Mouse (Mus musculus) limb, embryonic 14.5 days (tissue): ENCODE data around the gene Snap25. TPM values are rescaled to one million over a fixed set of nuclear protein-coding genes. Genes with fewer than 3 reads are reported as not detected.

Experiments used
- ATAC-seq: fragments of 200-750 bp; cut with Nextera tagmentation; 2 replicates; pipeline ENCODE4 v1.8.0; 2017; ENCODE audit warnings: low read depth, moderate number of reproducible peaks, moderate TSS enrichment; ENCODE audit not compliant: low FRiP score
- DNase-seq: peaks from one replicate; pipeline ENCODE4 v3.0.0-alpha.2; 2015; ENCODE audit warnings: low spot score
- H3K27ac ChIP-seq: fragments of 300-500 bp; sonication (generic); replicated peaks from 2 replicates; pipeline ENCODE4 v1.5.1; 2014; ENCODE audit warnings: low read depth, mild to moderate bottlenecking, low read length, moderate library complexity, mixed read lengths
- H3K27me3 ChIP-seq: fragments of 300-500 bp; sonication (generic); 2 replicates; pipeline ENCODE4 v1.6.1; 2014; ENCODE audit warnings: low read length, mixed read lengths; ENCODE audit not compliant: control insufficient read depth, insufficient read depth
- H3K36me3 ChIP-seq: fragments of 300-500 bp; sonication (generic); 2 replicates; pipeline ENCODE4 v1.6.1; 2014; ENCODE audit warnings: mild to moderate bottlenecking, low read length, moderate library complexity, mixed read lengths; ENCODE audit not compliant: control insufficient read depth, insufficient read depth
- H3K4me1 ChIP-seq: fragments of 300-500 bp; sonication (generic); 2 replicates; pipeline ENCODE4 v1.6.1; 2014; ENCODE audit warnings: antibody characterized with exemption, low read length, mixed read lengths; ENCODE audit not compliant: control insufficient read depth, insufficient read depth
- H3K4me2 ChIP-seq: fragments of 300-500 bp; sonication (generic); replicated peaks from 2 replicates; pipeline ENCODE4 v1.6.1; 2014; ENCODE audit warnings: low read depth, mild to moderate bottlenecking, low read length, moderate library complexity; ENCODE audit not compliant: severe bottlenecking
- H3K4me3 ChIP-seq: fragments of 300-500 bp; sonication (generic); replicated peaks from 2 replicates; pipeline ENCODE4 v1.5.1; 2014; ENCODE audit warnings: low read length
- H3K9ac ChIP-seq: fragments of 300-500 bp; sonication (generic); 2 replicates; pipeline ENCODE4 v1.6.1; 2014; ENCODE audit warnings: mild to moderate bottlenecking, low read depth, low read length, moderate library complexity; ENCODE audit not compliant: severe bottlenecking
- H3K9me3 ChIP-seq: fragments of 300-500 bp; sonication (generic); 2 replicates; pipeline ENCODE4 v1.6.1; 2016; ENCODE audit warnings: low read length; ENCODE audit not compliant: control insufficient read depth
- POLR2A ChIP-seq: fragments of 200-500 bp; IDR thresholded peaks from 2 replicates; pipeline ENCODE4 v1.8.0; 2012; ENCODE audit warnings: inconsistent platforms, mild to moderate bottlenecking, moderate library complexity, borderline replicate concordance; ENCODE audit not compliant: insufficient read depth, insufficient read length; ENCODE audit errors: extremely low read depth
- WGBS: fragments of 180-500 bp; shearing (Covaris S2); extraction: QIAGEN DNeasy Blood & Tissue Kit; methylation state at CpG from one replicate; pipeline ENCODE4 v1.1.7; 2014; 5-methylcytosine and 5-hydroxymethylcytosine counted together
- polyA plus RNA-seq, 2 experiments: library from polyadenylated mRNA; depleted of rRNA in 1 of 2; stranded (reverse) in 1 of 2; unstranded in 1 of 2; fragments of >200 nt; fragmentation: Nextera tagmentation in 1 of 2; extraction: Ambion mirVana in 1 of 2; gene quantifications; 2 replicates each; pipeline versions ENCODE4 v1.2.1 to v1.2.3; 2012 to 2014

The Snap25 gene
- polyA plus RNA-seq, 2 experiments: 0.22 to 1.9 TPM

DNA sequence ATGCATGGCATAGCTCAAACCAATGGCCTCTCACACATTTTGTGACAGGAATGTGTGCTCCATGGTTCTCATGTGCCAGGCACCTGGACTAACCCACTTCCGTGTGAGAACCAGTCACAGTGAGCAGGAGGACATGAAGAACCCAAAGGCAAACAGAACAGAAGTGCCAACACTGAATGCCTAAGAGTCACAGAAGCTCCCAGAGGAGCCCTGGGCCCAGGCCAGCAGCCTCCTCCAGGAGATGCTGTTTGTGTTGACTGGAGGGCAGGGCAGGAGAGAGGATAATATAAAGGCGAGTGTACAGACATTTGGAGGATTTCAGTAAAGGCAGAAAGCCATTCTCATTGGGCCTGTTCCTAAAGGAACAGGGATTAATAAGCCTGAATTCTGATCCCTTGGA, 25.0 kb downstream of the Snap25 start:
- DNase-seq: no peak
- Histone ChIP-seq H3K9me3 (no peaks in the 10 kb centered on the region), H3K27ac (no peak overlapping the region), H3K4me2 (no peak overlapping the region), H3K27me3 (no peaks in the 10 kb centered on the region), H3K36me3 (no peaks in the 10 kb centered on the region), H3K9ac (no peak overlapping the region), H3K4me3 (no peak overlapping the region), H3K4me1 (no peaks in the 10 kb centered on the region)
- WGBS: 68% methylated on average over 2 of the region's 2 CpGs
- no peak for TF ChIP-seq POLR2A
- ATAC-seq: no peak

DNA sequence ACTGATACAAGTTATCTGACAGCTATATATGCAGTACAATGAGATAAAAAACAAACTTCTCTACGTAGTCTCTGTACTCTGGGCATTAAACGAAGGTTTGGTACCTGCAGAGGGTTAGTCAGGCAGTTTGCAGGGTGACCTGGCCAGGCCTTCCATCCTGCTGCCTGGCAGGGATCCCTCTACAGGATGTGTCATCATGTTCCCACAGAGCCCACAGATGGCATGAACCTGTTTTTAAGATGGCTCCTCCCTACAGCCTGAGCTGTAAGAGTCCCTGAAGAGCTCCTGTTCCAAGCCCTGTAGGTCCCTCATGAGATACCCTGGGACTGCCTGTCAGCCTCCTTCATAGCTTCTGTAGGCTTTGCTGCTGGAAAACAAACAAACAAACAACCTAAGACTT, 29.0 kb downstream of the Snap25 start:
- Histone ChIP-seq H3K4me1 (no peaks in the 10 kb centered on the region), H3K36me3 (no peaks in the 10 kb centered on the region), H3K4me2 (no peak overlapping the region), H3K4me3 (no peak overlapping the region), H3K27me3 (no peaks in the 10 kb centered on the region), H3K27ac (no peak overlapping the region), H3K9ac (no peak overlapping the region), H3K9me3 (no peaks in the 10 kb centered on the region)
- ATAC-seq: no peak
- no peak for DNase-seq
- WGBS: 81% methylated on average over 2 of the region's 2 CpGs
- TF ChIP-seq POLR2A: no peak

DNA sequence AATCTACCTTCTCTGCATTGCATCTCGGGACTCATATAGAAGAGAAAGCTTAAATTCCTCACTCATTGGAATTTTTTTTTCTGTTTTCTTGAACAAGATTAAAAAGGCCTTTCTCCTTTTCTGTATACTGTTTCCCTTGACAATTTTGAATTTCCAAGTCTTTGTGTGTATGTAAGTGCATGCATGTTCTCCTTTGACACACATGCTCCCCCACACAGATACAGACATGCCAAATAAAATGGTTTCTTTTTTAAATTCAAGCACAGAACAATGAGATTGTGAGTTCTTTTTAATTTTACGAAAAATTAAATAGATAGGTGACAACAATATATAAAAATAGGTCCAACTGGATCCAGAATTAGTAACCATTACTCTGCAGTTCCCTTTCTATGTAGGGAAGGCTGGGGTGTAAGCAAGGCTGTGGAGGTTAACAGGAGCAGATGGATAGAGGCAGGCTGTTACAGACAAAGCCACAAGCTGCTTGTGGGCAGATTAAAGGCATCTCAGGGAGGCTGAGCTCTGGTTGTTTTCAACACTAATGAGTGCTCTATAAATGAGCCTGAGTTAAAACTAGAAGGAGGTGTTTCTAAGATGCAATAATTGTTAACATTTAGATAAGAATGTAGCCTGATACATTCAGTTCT, 31.6 kb downstream of the Snap25 start:
- H3K27me3 ChIP-seq: no peaks in the 10 kb centered on the region
- no peak overlapping the region for H3K9ac ChIP-seq
- DNase-seq (no peak), ATAC-seq (no peak)
- no peak overlapping the region for H3K27ac ChIP-seq
- TF ChIP-seq POLR2A: no peak
- H3K4me3 ChIP-seq: no peak overlapping the region
- no peaks in the 10 kb centered on the region for H3K36me3 ChIP-seq
- no peaks in the 10 kb centered on the region for H3K4me1 ChIP-seq
- 69% methylated on average over 2 of the region's 2 CpGs for WGBS
- no peaks in the 10 kb centered on the region for H3K9me3 ChIP-seq
- H3K4me2 ChIP-seq: no peak overlapping the region

DNA sequence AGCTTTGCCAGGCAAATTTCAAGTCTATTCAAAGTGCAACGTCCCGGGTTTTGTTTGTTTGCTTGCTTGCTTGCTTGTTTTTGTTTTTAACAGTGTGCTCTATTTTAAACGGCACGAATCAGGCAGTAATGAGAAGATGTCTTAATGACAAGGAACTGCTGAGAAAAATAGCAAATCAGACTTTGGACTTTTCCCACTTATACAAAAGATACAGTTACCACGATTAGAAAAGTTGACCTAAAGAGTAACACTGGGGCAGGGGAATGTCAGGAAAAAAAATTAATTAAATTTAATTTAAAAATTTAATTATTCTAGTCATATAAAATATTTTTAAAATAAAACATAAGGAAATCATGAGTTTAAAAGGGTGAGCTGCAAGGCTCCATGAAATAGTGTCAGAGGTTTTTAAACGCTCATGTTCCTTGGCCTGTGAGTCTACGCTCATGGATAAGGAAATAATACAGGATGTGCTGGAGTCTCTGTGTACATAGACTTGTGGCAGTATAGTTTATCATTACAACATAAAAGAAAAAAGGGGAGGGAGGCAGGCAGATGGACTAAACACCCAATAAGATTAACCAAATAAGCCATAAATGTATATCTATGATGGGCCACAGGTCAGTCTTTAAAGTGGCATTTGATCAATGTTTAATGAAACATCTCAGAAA, 32.2 kb downstream of the Snap25 start:
- Histone ChIP-seq H3K27ac (no peak overlapping the region), H3K9ac (no peak overlapping the region), H3K4me1 (no peaks in the 10 kb centered on the region), H3K9me3 (no peaks in the 10 kb centered on the region), H3K36me3 (no peaks in the 10 kb centered on the region), H3K27me3 (no peaks in the 10 kb centered on the region), H3K4me3 (no peak overlapping the region), H3K4me2 (no peak overlapping the region)
- no peak for DNase-seq
- WGBS: 38% methylated on average over 7 of the region's 7 CpGs
- ATAC-seq: no peak
- no peak for TF ChIP-seq POLR2A

DNA sequence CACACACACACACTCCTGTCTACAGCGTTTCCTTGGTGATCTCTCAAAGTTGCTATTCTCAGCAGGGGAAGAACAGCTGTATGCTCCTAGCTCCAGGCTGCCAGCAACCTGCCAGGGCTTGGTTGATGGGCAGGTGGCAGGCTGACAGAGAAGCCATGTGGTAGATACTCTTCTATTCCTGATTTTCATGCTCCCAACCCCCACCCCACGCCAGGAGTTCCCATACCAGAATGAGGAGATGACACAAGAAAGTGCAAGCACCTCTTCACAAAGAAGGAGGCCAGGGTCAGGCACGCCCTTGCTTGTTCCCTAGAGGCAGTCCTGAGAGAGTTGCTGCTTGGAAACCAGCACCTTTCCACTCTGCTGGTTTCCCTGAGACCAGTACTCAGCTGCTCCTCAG, 40.4 kb downstream of the Snap25 start:
- WGBS: 46% methylated on average over 3 of the region's 3 CpGs
- H3K9ac ChIP-seq: no peak overlapping the region
- H3K4me1 ChIP-seq: no peaks in the 10 kb centered on the region
- no peak for TF ChIP-seq POLR2A
- no peak overlapping the region for H3K4me3 ChIP-seq
- DNase-seq (no peak), ATAC-seq (no peak)
- no peaks in the 10 kb centered on the region for H3K9me3 ChIP-seq
- no peak overlapping the region for H3K27ac ChIP-seq
- no peak overlapping the region for H3K4me2 ChIP-seq
- H3K36me3 ChIP-seq: no peaks in the 10 kb centered on the region
- no peaks in the 10 kb centered on the region for H3K27me3 ChIP-seq
